Mouse (Mus musculus) heart, embryonic 15.5 days (tissue): Measurements from ENCODE around the gene Scn10a. TPM values are rescaled to one million over a fixed set of nuclear protein-coding genes. Genes with fewer than 3 reads are reported as not detected.
A peak's percentile ranks its signal among the peaks of the same experiment; 100 is the strongest.

Experiments
- ATAC-seq: fragments of 200-750 bp; cut with Nextera tagmentation; replicated peaks from 2 replicates; pipeline ENCODE4 v1.8.0; 2017; ENCODE audit warnings: low read depth, moderate TSS enrichment; ENCODE audit not compliant: insufficient number of reproducible peaks, insufficient read depth, low FRiP score
- H3K27ac ChIP-seq: fragments of 300-500 bp; sonication (generic); 2 replicates; pipeline ENCODE4 v1.5.1; 2015; ENCODE audit warnings: mild to moderate bottlenecking, inconsistent platforms
- H3K27me3 ChIP-seq: fragments of 300-500 bp; sonication (generic); 2 replicates; pipeline ENCODE4 v1.6.1; 2015; ENCODE audit warnings: inconsistent platforms
- H3K36me3 ChIP-seq: fragments of 300-500 bp; sonication (generic); 2 replicates; pipeline ENCODE4 v1.6.1; 2015; ENCODE audit warnings: mild to moderate bottlenecking, inconsistent platforms
- H3K4me1 ChIP-seq: fragments of 300-500 bp; sonication (generic); replicated peaks from 2 replicates; pipeline ENCODE4 v1.6.1; 2015; ENCODE audit warnings: inconsistent platforms
- H3K4me2 ChIP-seq: fragments of 300-500 bp; sonication (generic); 2 replicates; pipeline ENCODE4 v1.6.1; 2015; ENCODE audit warnings: inconsistent platforms, mild to moderate bottlenecking, moderate library complexity
- H3K4me3 ChIP-seq: fragments of 300-500 bp; sonication (generic); 2 replicates; pipeline ENCODE4 v1.5.1; 2015; ENCODE audit warnings: mild to moderate bottlenecking, inconsistent platforms
- H3K9ac ChIP-seq: fragments of 300-500 bp; sonication (generic); 2 replicates; pipeline ENCODE4 v1.6.1; 2015; ENCODE audit warnings: mild to moderate bottlenecking, inconsistent platforms
- H3K9me3 ChIP-seq: fragments of 300-500 bp; sonication (generic); replicated peaks from 2 replicates; pipeline ENCODE4 v1.6.1; 2016; ENCODE audit warnings: inconsistent platforms
- WGBS: fragments of 180-500 bp; shearing (Covaris S2); methylation state at CpG from one replicate; pipeline ENCODE4 v1.1.7; 2015; ENCODE audit warnings: mixed read lengths; 5-methylcytosine and 5-hydroxymethylcytosine counted together
- polyA plus RNA-seq: library from polyadenylated mRNA; unstranded; fragments of >200 nt; fragmentation: Nextera tagmentation; extraction: Ambion mirVana; gene quantifications from 2 replicates; pipeline ENCODE4 v1.2.1, GENCODE M21; 2015

Scn10a gene
- polyA plus RNA-seq, 1 experiment from 2014 or later: 0.96 TPM

DNA sequence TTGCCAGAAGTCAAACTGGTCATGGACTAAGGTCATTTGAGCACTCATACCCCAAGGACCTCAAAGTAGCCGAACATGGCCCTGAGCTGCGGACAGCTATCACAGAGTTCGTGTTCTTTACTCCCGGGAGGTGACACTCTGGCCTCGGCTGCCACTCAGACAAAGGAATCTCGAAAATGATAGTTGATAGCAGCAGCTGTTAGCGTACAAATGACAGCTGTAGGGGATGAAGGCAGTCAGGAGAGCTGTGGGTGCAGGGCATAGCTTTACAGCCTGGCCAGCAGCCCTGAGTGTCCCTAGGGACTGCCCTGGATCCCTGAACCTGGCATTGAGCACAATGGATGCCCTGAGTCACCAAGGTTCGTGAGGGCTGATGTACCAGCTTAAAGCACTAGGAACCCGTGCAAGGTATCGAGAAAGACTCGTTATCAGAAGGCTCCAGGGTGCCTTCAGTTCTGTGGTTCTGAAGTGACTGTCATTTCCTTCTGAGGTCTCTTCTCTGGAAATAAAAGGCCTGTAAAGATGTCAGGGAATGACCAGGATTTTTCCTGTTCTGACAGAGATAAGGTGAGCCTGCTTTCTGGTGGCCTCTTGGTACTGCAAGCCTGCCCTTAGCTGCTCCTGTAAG is 84.8 kb downstream of the Scn10a start:
- WGBS: 29% methylated on average over 11 of the region's 11 CpGs
- no peak overlapping the region for H3K4me2 ChIP-seq
- H3K4me1 ChIP-seq: peaks cover 46% of the 10 kb centered on the region
- H3K9ac ChIP-seq: no peak overlapping the region
- no peaks in the 10 kb centered on the region for H3K36me3 ChIP-seq
- H3K27me3 ChIP-seq: peaks cover 21% of the 10 kb centered on the region
- H3K27ac ChIP-seq: peak overlapping the region; percentile 41
- H3K4me3 ChIP-seq: no peak overlapping the region
- peak; percentile 41 for ATAC-seq
- no peaks in the 10 kb centered on the region for H3K9me3 ChIP-seq

DNA sequence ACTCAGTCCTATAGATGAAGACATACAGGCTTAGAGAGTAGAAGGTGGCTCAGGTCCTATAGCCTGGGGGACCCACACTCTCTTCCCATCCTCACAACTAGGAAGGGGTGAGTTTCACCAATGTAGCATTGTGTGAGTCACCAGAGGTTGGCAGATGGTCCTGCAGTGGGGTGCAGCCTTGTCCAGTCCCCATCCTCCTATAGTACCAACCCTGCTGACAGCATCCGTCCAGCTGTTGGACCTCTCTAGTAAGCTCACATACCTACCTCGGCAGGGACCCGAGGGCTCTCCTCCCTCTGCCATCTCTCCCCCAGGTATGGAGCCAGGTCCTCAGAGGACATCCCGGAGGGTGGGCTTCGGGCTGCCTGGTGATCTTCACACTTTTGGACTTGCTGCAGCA is 85.6 kb downstream of the Scn10a start:
- H3K27ac ChIP-seq: peak overlapping the region; percentile 90
- H3K4me3 ChIP-seq: no peak overlapping the region
- no peaks in the 10 kb centered on the region for H3K9me3 ChIP-seq
- ATAC-seq: no peak
- peaks cover 46% of the 10 kb centered on the region for H3K4me1 ChIP-seq
- WGBS: 82% methylated on average over 5 of the region's 5 CpGs
- no peaks in the 10 kb centered on the region for H3K36me3 ChIP-seq
- H3K4me2 ChIP-seq: no peak overlapping the region
- H3K27me3 ChIP-seq: peaks cover 21% of the 10 kb centered on the region
- no peak overlapping the region for H3K9ac ChIP-seq

DNA sequence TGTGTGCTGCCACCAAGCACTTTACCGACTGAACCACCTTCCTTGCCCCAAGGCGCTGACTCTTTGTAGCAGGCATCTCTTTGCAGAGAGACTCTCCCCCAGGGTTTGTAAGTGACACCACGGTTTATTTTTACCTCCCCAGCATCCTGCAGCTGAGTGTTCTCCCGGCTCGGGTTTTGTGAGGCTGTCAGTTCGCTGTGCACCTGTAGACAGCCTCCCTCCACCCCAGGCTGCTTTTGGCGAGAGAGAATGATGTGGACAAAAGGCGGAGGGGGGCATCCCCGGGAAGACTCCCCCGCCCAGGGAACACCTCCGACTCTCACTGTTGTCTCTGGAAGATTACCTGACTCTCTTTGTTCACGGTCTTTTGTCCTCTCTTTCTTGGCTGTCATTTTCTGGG is 86.3 kb downstream of the Scn10a start:
- no peak overlapping the region for H3K4me3 ChIP-seq
- peak overlapping the region; percentile 90 for H3K27ac ChIP-seq
- WGBS: 27% methylated on average over 12 of the region's 12 CpGs
- H3K9me3 ChIP-seq: no peaks in the 10 kb centered on the region
- ATAC-seq: peak; percentile 21; the same call in 1 of the 2 replicates
- peaks cover 46% of the 10 kb centered on the region for H3K4me1 ChIP-seq
- H3K36me3 ChIP-seq: no peaks in the 10 kb centered on the region
- H3K4me2 ChIP-seq: peak overlapping the region; percentile 45
- H3K27me3 ChIP-seq: peaks cover 21% of the 10 kb centered on the region
- H3K9ac ChIP-seq: no peak overlapping the region

DNA sequence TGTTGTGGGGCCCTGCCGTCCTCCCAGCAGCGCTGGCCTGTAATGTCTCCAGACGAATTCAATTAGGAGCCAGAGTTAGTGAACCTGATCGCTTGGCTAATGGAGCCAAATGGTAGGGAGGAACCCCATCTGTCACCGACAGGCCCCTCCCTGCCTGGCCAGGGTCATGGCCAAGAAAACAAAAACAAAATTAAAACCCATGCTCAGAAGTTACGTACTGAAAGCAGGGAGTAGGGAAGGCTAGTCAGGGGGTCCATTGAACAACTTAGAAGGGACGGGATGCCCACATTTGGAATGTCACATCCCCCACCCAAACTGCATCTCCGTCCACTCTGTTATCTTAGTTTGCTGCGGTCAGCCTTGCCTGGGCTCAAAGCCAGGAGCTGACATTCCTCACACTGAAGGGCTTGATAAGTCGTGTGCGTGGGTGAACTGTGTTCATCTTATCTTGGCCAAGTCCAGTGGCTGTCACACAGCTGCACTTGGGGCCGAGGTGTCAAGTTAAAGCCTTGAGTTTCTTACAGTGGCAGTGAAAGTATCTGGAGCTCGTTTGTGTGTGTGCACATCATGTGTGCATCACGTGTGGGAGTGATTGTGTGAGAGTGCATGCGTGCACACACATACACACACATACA is 87.1 kb downstream of the Scn10a start:
- WGBS: 11% methylated on average over 15 of the region's 15 CpGs
- peaks cover 46% of the 10 kb centered on the region for H3K4me1 ChIP-seq
- H3K36me3 ChIP-seq: no peaks in the 10 kb centered on the region
- peak overlapping the region; percentile 90 for H3K27ac ChIP-seq
- H3K27me3 ChIP-seq: peaks cover 21% of the 10 kb centered on the region
- no peak overlapping the region for H3K9ac ChIP-seq
- H3K4me2 ChIP-seq: peak overlapping the region; percentile 45
- H3K9me3 ChIP-seq: no peaks in the 10 kb centered on the region
- ATAC-seq: peak; percentile 73
- no peak overlapping the region for H3K4me3 ChIP-seq

DNA sequence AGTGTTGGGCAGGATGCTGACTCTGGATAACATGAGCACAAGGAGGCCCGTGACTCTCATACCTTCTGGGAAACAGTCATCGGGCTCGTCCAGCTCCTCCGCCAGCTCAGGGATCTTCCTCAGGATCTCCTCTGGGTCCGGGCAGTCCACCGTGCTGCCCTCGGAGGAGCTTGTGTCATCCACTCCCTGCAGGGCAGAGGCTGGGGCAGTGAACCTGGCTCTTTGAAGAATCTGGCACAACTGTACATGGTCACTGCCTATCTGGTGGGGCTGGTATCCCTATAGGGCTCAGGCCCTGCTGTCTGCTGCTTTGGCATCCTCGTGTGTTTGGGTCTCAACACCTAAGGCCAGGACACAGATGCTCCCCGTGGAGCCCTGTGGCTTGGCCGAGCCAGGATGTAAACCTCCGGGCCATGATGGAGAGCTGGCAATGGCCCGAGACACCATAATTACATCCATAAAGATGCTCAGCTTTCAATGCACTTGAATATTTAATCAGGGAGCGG is 87.7 kb downstream of the Scn10a start:
- Histone ChIP-seq H3K9ac (no peak overlapping the region), H3K4me3 (no peak overlapping the region), H3K9me3 (no peaks in the 10 kb centered on the region), H3K27me3 (peaks cover 21% of the 10 kb centered on the region), H3K4me1 (peaks cover 46% of the 10 kb centered on the region), H3K27ac (peak overlapping the region; percentile 90), H3K4me2 (peak overlapping the region; percentile 45), H3K36me3 (no peaks in the 10 kb centered on the region)
- ATAC-seq: no peak
- WGBS: 57% methylated on average over 13 of the region's 13 CpGs

DNA sequence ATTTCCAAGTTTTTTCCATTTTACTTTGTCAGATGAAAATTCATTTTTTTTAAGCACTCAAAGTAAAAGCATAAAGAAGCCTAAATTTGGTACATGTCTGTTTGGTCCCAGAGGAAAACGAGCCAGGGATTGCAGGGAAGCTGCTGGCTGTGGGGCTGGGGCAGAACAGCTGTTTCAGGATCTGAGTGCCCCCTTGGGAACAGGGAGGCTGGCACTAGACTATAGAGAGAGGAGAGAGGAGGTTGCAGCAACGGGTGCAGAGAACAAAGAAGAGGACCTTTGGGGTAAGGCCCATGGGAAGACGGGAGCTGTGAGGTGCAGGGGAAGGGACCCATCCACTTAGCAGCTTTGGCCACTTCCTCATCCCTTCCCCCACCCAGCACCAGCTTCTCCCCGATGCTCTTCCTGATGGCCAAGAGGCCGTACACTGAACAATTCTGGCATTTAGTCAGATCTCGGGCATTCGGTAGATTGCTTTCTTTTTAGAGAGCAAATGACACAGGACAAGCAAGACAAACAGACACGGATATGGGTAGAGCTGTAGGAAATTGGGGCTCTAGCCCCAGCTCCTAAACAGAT is 90.3 kb downstream of the Scn10a start:
- H3K9me3 ChIP-seq: no peaks in the 10 kb centered on the region
- no peak overlapping the region for H3K4me3 ChIP-seq
- H3K9ac ChIP-seq: no peak overlapping the region
- H3K27me3 ChIP-seq: peaks cover 11% of the 10 kb centered on the region; the same call in 1 of the 2 replicates
- 68% methylated on average over 8 of the region's 8 CpGs for WGBS
- H3K4me1 ChIP-seq: peaks cover 32% of the 10 kb centered on the region
- H3K27ac ChIP-seq: no peak overlapping the region
- no peaks in the 10 kb centered on the region for H3K36me3 ChIP-seq
- no peak for ATAC-seq
- no peak overlapping the region for H3K4me2 ChIP-seq

DNA sequence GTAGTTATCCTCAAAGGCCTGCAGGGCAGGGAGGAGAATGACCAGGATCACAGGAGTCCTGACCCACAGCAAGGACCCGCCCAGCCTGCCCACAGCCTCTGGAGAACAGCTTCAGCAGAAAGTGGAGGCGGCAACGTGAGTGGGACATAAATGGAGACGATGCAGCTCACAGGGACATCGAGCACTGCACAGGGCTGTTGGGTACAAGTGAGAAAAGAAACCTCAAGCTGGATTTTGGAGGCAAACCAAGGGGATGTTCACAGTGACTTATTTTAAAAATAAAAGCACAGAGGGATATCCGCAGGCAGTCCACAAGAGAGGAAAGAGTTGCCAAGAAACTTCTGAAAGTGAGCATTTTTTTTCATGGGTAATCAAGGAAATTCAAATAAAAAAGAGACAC is 91.9 kb downstream of the Scn10a start:
- ATAC-seq: no peak
- peaks cover 22% of the 10 kb centered on the region for H3K4me1 ChIP-seq
- peaks cover 6% of the 10 kb centered on the region; the same call in 1 of the 2 replicates for H3K27me3 ChIP-seq
- H3K9me3 ChIP-seq: no peaks in the 10 kb centered on the region
- no peak overlapping the region for H3K27ac ChIP-seq
- H3K4me3 ChIP-seq: no peak overlapping the region
- no peaks in the 10 kb centered on the region for H3K36me3 ChIP-seq
- 63% methylated on average over 6 of the region's 6 CpGs for WGBS
- no peak overlapping the region for H3K9ac ChIP-seq
- H3K4me2 ChIP-seq: no peak overlapping the region

DNA sequence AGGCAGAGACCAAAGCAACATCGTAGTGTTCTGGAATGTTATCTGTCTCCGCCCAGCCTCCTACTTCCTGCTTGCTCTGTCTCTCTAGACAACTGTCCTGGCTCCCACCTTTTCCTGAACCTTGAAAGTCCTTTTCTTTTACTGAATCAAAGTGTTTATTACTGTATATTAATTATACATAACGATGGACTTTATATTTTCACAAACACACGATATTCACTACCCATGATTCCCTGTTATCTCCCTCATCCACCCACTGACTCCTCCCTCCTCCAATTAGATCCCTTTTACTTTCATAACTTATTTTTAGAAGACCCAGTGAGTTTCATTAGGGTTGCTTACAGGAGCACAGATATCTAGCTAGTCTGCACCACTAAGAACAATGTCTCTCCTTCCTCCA is 95.0 kb downstream of the Scn10a start:
- no peak overlapping the region for H3K9ac ChIP-seq
- no peaks in the 10 kb centered on the region for H3K36me3 ChIP-seq
- WGBS: 51% methylated on average over 4 of the region's 4 CpGs
- no peak overlapping the region for H3K27ac ChIP-seq
- H3K27me3 ChIP-seq: no peaks in the 10 kb centered on the region
- H3K9me3 ChIP-seq: no peaks in the 10 kb centered on the region
- no peak overlapping the region for H3K4me3 ChIP-seq
- H3K4me2 ChIP-seq: no peak overlapping the region
- peaks cover 10% of the 10 kb centered on the region; the same call in 1 of the 2 replicates for H3K4me1 ChIP-seq
- no peak for ATAC-seq

DNA sequence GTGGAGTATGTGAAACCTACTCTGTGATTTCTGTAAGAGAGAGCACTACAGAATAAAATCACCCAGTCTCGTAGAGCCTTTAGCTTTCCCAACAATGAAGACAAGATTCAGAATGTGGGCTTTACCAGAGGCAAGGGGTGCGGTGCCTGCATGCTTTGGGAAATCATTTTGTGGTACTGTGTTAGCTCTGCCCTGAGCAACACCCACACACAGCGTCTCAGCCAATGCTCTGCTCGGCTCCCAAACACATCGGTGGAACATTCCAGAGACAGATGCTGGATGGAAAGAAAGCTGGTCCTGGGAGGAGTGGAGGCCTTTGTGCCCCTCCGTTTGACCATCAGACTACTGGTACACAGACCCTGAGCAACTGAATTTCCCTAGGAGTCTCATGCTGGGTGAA is 104.3 kb downstream of the Scn10a start:
- Histone ChIP-seq H3K4me2 (no peak overlapping the region), H3K27ac (no peak overlapping the region), H3K4me3 (no peak overlapping the region), H3K9me3 (no peaks in the 10 kb centered on the region), H3K4me1 (peaks cover 9% of the 10 kb centered on the region), H3K9ac (no peak overlapping the region), H3K36me3 (no peaks in the 10 kb centered on the region), H3K27me3 (no peaks in the 10 kb centered on the region)
- no peak for ATAC-seq
- 59% methylated on average over 6 of the region's 6 CpGs for WGBS

DNA sequence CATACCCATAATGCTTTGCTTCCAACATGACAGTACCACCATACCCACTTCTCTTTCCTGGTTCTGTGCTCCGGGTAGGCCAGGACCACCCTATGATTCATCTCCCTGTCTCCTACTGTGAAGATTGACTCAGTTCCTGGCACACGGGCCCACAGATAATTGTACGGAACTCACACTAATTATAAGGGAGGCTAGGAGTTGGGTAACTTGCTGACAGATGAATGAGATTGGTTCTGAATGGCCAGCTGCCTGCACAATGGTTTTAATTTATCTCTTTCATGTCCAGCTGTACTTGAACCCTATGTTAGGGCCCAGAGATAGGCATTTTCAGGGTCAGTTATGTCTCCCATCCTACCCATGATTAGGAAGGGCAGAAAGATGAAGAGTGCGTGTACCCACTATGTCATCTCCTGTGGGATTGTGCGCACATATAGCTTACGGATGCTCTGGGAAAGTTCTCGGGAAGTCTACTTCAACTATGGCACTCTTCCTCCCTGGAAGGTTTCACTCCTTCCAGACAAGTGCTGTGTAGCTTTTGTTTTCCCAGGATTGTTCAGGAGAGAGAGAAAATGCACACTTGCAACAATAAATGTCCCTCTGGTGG is 108.5 kb downstream of the Scn10a start:
- Histone ChIP-seq H3K9ac (no peak overlapping the region), H3K9me3 (no peaks in the 10 kb centered on the region), H3K4me2 (no peak overlapping the region), H3K27me3 (no peaks in the 10 kb centered on the region), H3K36me3 (no peaks in the 10 kb centered on the region), H3K4me1 (peaks cover 7% of the 10 kb centered on the region), H3K4me3 (no peak overlapping the region), H3K27ac (no peak overlapping the region)
- WGBS: 83% methylated on average over 7 of the region's 7 CpGs
- ATAC-seq: no peak

DNA sequence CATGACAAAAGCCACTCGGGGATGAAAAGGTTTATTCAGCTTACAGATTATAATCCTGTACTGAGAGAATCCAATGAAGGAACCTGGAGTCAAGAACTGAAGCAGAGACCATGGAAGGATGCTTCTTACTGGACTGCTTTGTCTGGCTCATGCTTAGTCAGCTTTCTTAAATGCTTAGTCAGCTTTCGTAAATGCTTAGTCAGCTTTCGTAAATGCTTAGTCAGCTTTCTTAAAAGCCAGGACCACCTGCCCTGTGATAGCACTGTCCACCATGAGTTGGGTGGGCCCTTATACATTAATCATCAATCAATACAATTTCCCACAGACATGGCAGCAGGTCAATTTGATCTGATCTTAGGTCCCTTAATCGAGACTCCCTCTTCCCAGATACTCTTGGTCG is 112.2 kb downstream of the Scn10a start:
- ATAC-seq: no peak
- WGBS: 88% methylated on average over 5 of the region's 5 CpGs

More for the DNA sequence above, 112.2 kb downstream of the Scn10a start:
- Histone ChIP-seq H3K4me2 (no peak overlapping the region), H3K27ac (no peak overlapping the region), H3K27me3 (0 out of 2 replicates have a peak, but pooled peaks cover 4% of the 10 kb centered on the region), H3K9me3 (no peaks in the 10 kb centered on the region), H3K36me3 (no peaks in the 10 kb centered on the region), H3K4me1 (no peaks in the 10 kb centered on the region), H3K4me3 (no peak overlapping the region), H3K9ac (no peak overlapping the region)
